Mouse (Mus musculus): ENCODE measurements around the gene Dvl1.

- TF ChIP-seq POLR2A (IDR thresholded peaks at IDR 0.05; ENCODE audit: low read depth, low read length) (no peak), CTCF (IDR thresholded peaks at IDR 0.05; ENCODE audit: extremely low read depth, insufficient read depth, insufficient read length, insufficient replicate concordance) (no peak)
These were observed 42.1 kb downstream of the Dvl1 start for GRCm38 (mm10) chr4:155889316-155889715.

Measured in spleen, adult 2 months (tissue).